ENCODE assay signal across 9 mouse cellular contexts in the genomic region with DNA sequence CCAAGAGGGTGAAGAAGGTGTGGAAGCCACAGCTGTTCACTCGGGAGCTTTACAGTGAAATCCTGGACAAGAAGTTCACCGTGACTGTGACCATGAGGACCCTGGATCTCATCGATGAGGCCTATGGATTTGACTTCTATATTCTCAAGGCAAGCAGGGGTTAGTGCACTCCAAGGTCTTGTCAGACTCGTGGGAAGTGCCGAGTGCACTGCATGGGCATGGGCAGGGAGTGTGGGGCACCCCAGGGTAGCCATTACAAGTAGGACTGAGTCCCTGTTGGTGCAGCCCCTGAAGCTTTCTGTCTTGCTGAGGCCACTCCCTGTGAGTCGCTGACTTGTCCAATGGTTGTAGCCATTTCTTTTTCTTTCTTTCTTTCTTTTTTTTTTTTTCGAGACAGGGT. TPM values are rescaled to one million over a fixed set of nuclear protein-coding genes. Genes with fewer than 3 reads are reported as not detected.
DNase-seq lines count a peak whose midpoint lies in the region; ATAC-seq and TF ChIP-seq lines count a peak whose summit lies in the region.
"Had no signal": no experiment of that assay in that cellular context is flagged by ENCODE, and none has a peak within 500 bp of the region (broad histone marks: within the 10 kb centered on the region; RNA-seq: fewer than 3 reads in every experiment).

No protein-coding gene starts in this region.

- WGBS in lung, embryonic 16.5 days = 80% methylated on average over 7 of the region's 7 CpGs
- WGBS in forebrain, embryonic 12.5 days = 88% methylated on average over 7 of the region's 7 CpGs
- 87% methylated on average over 7 of the region's 7 CpGs for WGBS in limb, embryonic 14.5 days
- WGBS in stomach, embryonic 15.5 days = 79% methylated on average over 7 of the region's 7 CpGs

- H3K27me3 ChIP-seq in lung, embryonic 16.5 days (ENCODE audit: control insufficient read depth, insufficient read depth, low read depth, low read length) = no peaks in the 10 kb centered on the region
- H3K27me3 ChIP-seq in forebrain, embryonic 12.5 days = 0 out of 2 replicates have a peak, but pooled peaks cover 3% of the 10 kb centered on the region
- H3K27me3 ChIP-seq in limb, embryonic 14.5 days (ENCODE audit: control insufficient read depth, insufficient read depth, low read length) = no peaks in the 10 kb centered on the region
- no peaks in the 10 kb centered on the region for H3K27me3 ChIP-seq in stomach, embryonic 15.5 days (replicated peaks)

- H3K4me3 ChIP-seq in lung, embryonic 16.5 days (ENCODE audit: low read length) = peak overlapping the region; percentile 97
- H3K4me3 ChIP-seq in forebrain, embryonic 12.5 days (replicated peaks) = peak overlapping the region; percentile 86
- peak overlapping the region; percentile 93 for H3K4me3 ChIP-seq in limb, embryonic 14.5 days (replicated peaks; ENCODE audit: low read length)
- H3K4me3 ChIP-seq in stomach, embryonic 15.5 days (replicated peaks) = peak overlapping the region; percentile 86

- H3K4me1 ChIP-seq in lung, embryonic 16.5 days (replicated peaks; ENCODE audit: control insufficient read depth, insufficient read depth, low read length) = peaks cover 13% of the 10 kb centered on the region
- H3K4me1 ChIP-seq in forebrain, embryonic 12.5 days = peaks cover 16% of the 10 kb centered on the region
- H3K4me1 ChIP-seq in limb, embryonic 14.5 days (ENCODE audit: control insufficient read depth, insufficient read depth, low read length) = peaks cover 8% of the 10 kb centered on the region
- H3K4me1 ChIP-seq in stomach, embryonic 15.5 days = peaks cover 21% of the 10 kb centered on the region

- ATAC-seq in lung, embryonic 16.5 days (ENCODE audit: low read depth) = no peak
- ATAC-seq in forebrain, embryonic 12.5 days (ENCODE audit: low FRiP score) = no peak
- no peak for ATAC-seq in limb, embryonic 14.5 days (ENCODE audit: low FRiP score, low read depth)
- ATAC-seq in stomach, embryonic 15.5 days (ENCODE audit: insufficient read depth, low FRiP score, low read depth) = no peak

- no peaks in the 10 kb centered on the region for H3K9me3 ChIP-seq in lung, embryonic 16.5 days (ENCODE audit: control insufficient read depth, low read length)
- no peaks in the 10 kb centered on the region for H3K9me3 ChIP-seq in forebrain, embryonic 12.5 days
- H3K9me3 ChIP-seq in limb, embryonic 14.5 days (ENCODE audit: control insufficient read depth, low read length) = no peaks in the 10 kb centered on the region
- H3K9me3 ChIP-seq in stomach, embryonic 15.5 days = no peaks in the 10 kb centered on the region

- H3K27ac ChIP-seq in lung, embryonic 16.5 days (ENCODE audit: low read length) = no peak overlapping the region
- H3K27ac ChIP-seq in forebrain, embryonic 12.5 days = no peak overlapping the region
- no peak overlapping the region for H3K27ac ChIP-seq in limb, embryonic 14.5 days (replicated peaks; ENCODE audit: low read depth, low read length)
- no peak overlapping the region for H3K27ac ChIP-seq in stomach, embryonic 15.5 days

- DNase-seq in lung, postnatal 4 days = no peak
- DNase-seq in limb, embryonic 14.5 days (ENCODE audit: low spot score) = no peak
- DNase-seq in left cerebral cortex, adult 11 months (ENCODE audit: low spot score) = no peak
- no peak for DNase-seq in urinary bladder, postnatal 14 days (ENCODE audit: low spot score)
- DNase-seq: adrenal gland, postnatal 36 days; kidney, postnatal 36 days had no signal

- H3K9ac ChIP-seq in lung, embryonic 16.5 days (ENCODE audit: low read length) = peak overlapping the region; percentile 88
- H3K9ac ChIP-seq in forebrain, embryonic 12.5 days = peak overlapping the region; percentile 85
- peak overlapping the region; percentile 80; the same call in 1 of the 2 replicates for H3K9ac ChIP-seq in limb, embryonic 14.5 days (ENCODE audit: low read depth, low read length, severe bottlenecking)
- H3K9ac ChIP-seq in stomach, embryonic 15.5 days = peak overlapping the region; percentile 70; the same call in 1 of the 2 replicates

- H3K36me3 ChIP-seq in lung, embryonic 16.5 days (ENCODE audit: control insufficient read depth, insufficient read depth, low read length) = peaks cover 13% of the 10 kb centered on the region
- H3K36me3 ChIP-seq in forebrain, embryonic 12.5 days (replicated peaks) = peaks cover 45% of the 10 kb centered on the region
- peaks cover 41% of the 10 kb centered on the region for H3K36me3 ChIP-seq in limb, embryonic 14.5 days (ENCODE audit: control insufficient read depth, insufficient read depth, low read length)
- peaks cover 34% of the 10 kb centered on the region for H3K36me3 ChIP-seq in stomach, embryonic 15.5 days

- no peak for TF ChIP-seq POLR2A in limb, embryonic 14.5 days (IDR thresholded peaks at IDR 0.05; ENCODE audit: borderline replicate concordance, extremely low read depth, insufficient read depth, insufficient read length)

- H3K4me2 ChIP-seq in lung, embryonic 16.5 days (ENCODE audit: low read depth, low read length) = peak overlapping the region; percentile 92
- peak overlapping the region; percentile 78 for H3K4me2 ChIP-seq in forebrain, embryonic 12.5 days
- peak overlapping the region; percentile 77 for H3K4me2 ChIP-seq in limb, embryonic 14.5 days (replicated peaks; ENCODE audit: low read depth, low read length, severe bottlenecking)
- H3K4me2 ChIP-seq in stomach, embryonic 15.5 days = peak overlapping the region; percentile 70

RNA-seq across cellular contexts. Expression of a gene that starts 1.3 kb away (rescaled TPM):
- polyA plus RNA-seq in lung, embryonic 16.5 days (2015; fragmentation: Nextera tagmentation; extraction: Ambion mirVana) = 188 and 194 TPM in 2 replicates
- 208 and 218 TPM in 2 replicates for polyA plus RNA-seq in forebrain, embryonic 12.5 days (2016; fragmentation: Nextera tagmentation; extraction: Ambion mirVana)
- polyA plus RNA-seq in limb, embryonic 14.5 days (2012; rRNA removed) = 96.1 and 98.9 TPM in 2 replicates
- polyA plus RNA-seq in limb, embryonic 14.5 days (2014; fragmentation: Nextera tagmentation; extraction: Ambion mirVana) = 179 and 182 TPM in 2 replicates
- polyA plus RNA-seq in stomach, embryonic 15.5 days (2015; fragmentation: Nextera tagmentation; extraction: Ambion mirVana) = 199 and 208 TPM in 2 replicates

RNA-seq across cellular contexts. Expression of a gene that starts 11.5 kb away (rescaled TPM):
- polyA plus RNA-seq in lung, embryonic 16.5 days (2015; fragmentation: Nextera tagmentation; extraction: Ambion mirVana) = 2.2 and 3.0 TPM in 2 replicates
- 2.1 and 2.6 TPM in 2 replicates for polyA plus RNA-seq in forebrain, embryonic 12.5 days (2016; fragmentation: Nextera tagmentation; extraction: Ambion mirVana)
- polyA plus RNA-seq in limb, embryonic 14.5 days (2012; rRNA removed) = 4.3 and 6.5 TPM in 2 replicates
- polyA plus RNA-seq in limb, embryonic 14.5 days (2014; fragmentation: Nextera tagmentation; extraction: Ambion mirVana) = 1.1 and 1.2 TPM in 2 replicates
- 6.6 and 7.2 TPM in 2 replicates for polyA plus RNA-seq in stomach, embryonic 15.5 days (2015; fragmentation: Nextera tagmentation; extraction: Ambion mirVana)

RNA-seq across cellular contexts. Expression of a gene that starts 13.9 kb away (rescaled TPM):
- polyA plus RNA-seq in lung, embryonic 16.5 days (2015; fragmentation: Nextera tagmentation; extraction: Ambion mirVana) = 6.9 and 7.4 TPM in 2 replicates
- polyA plus RNA-seq in forebrain, embryonic 12.5 days (2016; fragmentation: Nextera tagmentation; extraction: Ambion mirVana) = 12.0 and 13.1 TPM in 2 replicates
- 35.0 and 36.1 TPM in 2 replicates for polyA plus RNA-seq in limb, embryonic 14.5 days (2012; rRNA removed)
- 22.3 and 27.7 TPM in 2 replicates for polyA plus RNA-seq in limb, embryonic 14.5 days (2014; fragmentation: Nextera tagmentation; extraction: Ambion mirVana)
- 18.3 and 20.5 TPM in 2 replicates for polyA plus RNA-seq in stomach, embryonic 15.5 days (2015; fragmentation: Nextera tagmentation; extraction: Ambion mirVana)

RNA-seq across cellular contexts. Expression of a gene that starts 29.2 kb away (rescaled TPM):
- polyA plus RNA-seq in lung, embryonic 16.5 days (2015; fragmentation: Nextera tagmentation; extraction: Ambion mirVana) = 68.3 and 69.7 TPM in 2 replicates
- polyA plus RNA-seq in forebrain, embryonic 12.5 days (2016; fragmentation: Nextera tagmentation; extraction: Ambion mirVana) = 58.6 and 62.9 TPM in 2 replicates
- 133 and 176 TPM in 2 replicates for polyA plus RNA-seq in limb, embryonic 14.5 days (2012; rRNA removed)
- polyA plus RNA-seq in limb, embryonic 14.5 days (2014; fragmentation: Nextera tagmentation; extraction: Ambion mirVana) = 104 and 106 TPM in 2 replicates
- 86.2 and 88.8 TPM in 2 replicates for polyA plus RNA-seq in stomach, embryonic 15.5 days (2015; fragmentation: Nextera tagmentation; extraction: Ambion mirVana)

RNA-seq across cellular contexts. Expression of a gene that starts 34.4 kb away (rescaled TPM):
- 36.3 and 36.8 TPM in 2 replicates for polyA plus RNA-seq in lung, embryonic 16.5 days (2015; fragmentation: Nextera tagmentation; extraction: Ambion mirVana)
- 27.1 and 28.2 TPM in 2 replicates for polyA plus RNA-seq in forebrain, embryonic 12.5 days (2016; fragmentation: Nextera tagmentation; extraction: Ambion mirVana)
- 32.5 and 34.7 TPM in 2 replicates for polyA plus RNA-seq in limb, embryonic 14.5 days (2012; rRNA removed)
- polyA plus RNA-seq in limb, embryonic 14.5 days (2014; fragmentation: Nextera tagmentation; extraction: Ambion mirVana) = 19.0 and 23.3 TPM in 2 replicates
- polyA plus RNA-seq in stomach, embryonic 15.5 days (2015; fragmentation: Nextera tagmentation; extraction: Ambion mirVana) = 39.3 and 42.0 TPM in 2 replicates
